Mouse (Mus musculus) kidney, embryonic 16.5 days (tissue): ENCODE data around the gene Tfb2m. TPM values are rescaled to one million over a fixed set of nuclear protein-coding genes. Genes with fewer than 3 reads are reported as not detected.
A peak's percentile ranks its signal among the peaks of the same experiment; 100 is the strongest.

Experiments
- ATAC-seq: fragments of 200-750 bp; cut with Nextera tagmentation; 2 replicates; pipeline ENCODE4 v1.8.0; 2017; ENCODE audit warnings: moderate TSS enrichment; ENCODE audit not compliant: low FRiP score, low TSS enrichment
- H3K27ac ChIP-seq: fragments of 300-500 bp; sonication (generic); 2 replicates; pipeline ENCODE4 v1.5.1; 2014; ENCODE audit warnings: low read length
- H3K27me3 ChIP-seq: fragments of 300-500 bp; sonication (generic); 2 replicates; pipeline ENCODE4 v1.6.1; 2014; ENCODE audit warnings: low read length, control low read depth, mixed read lengths; ENCODE audit not compliant: insufficient read depth
- H3K36me3 ChIP-seq: fragments of 300-500 bp; sonication (generic); 2 replicates; pipeline ENCODE4 v1.6.1; 2014; ENCODE audit warnings: low read length, control low read depth, mixed read lengths; ENCODE audit not compliant: insufficient read depth
- H3K4me1 ChIP-seq: fragments of 300-500 bp; sonication (generic); 2 replicates; pipeline ENCODE4 v1.6.1; 2014; ENCODE audit warnings: low read length, control low read depth, mixed read lengths; ENCODE audit not compliant: insufficient read depth
- H3K4me2 ChIP-seq: fragments of 300-500 bp; sonication (generic); replicated peaks from 2 replicates; pipeline ENCODE4 v1.6.1; 2014; ENCODE audit warnings: low read depth, low read length
- H3K4me3 ChIP-seq: fragments of 300-500 bp; sonication (generic); 2 replicates; pipeline ENCODE4 v1.5.1; 2014; ENCODE audit warnings: mild to moderate bottlenecking, low read length
- H3K9ac ChIP-seq: fragments of 300-500 bp; sonication (generic); replicated peaks from 2 replicates; pipeline ENCODE4 v1.6.1; 2014; ENCODE audit warnings: low read length
- H3K9me3 ChIP-seq: fragments of 300-500 bp; sonication (generic); 2 replicates; pipeline ENCODE4 v1.6.1; 2016; ENCODE audit warnings: low read length, control low read depth
- WGBS: fragments of 180-500 bp; shearing (Covaris S2); extraction: QIAGEN DNeasy Blood & Tissue Kit; methylation state at CpG from one replicate; pipeline ENCODE4 v1.1.7; 2014; 5-methylcytosine and 5-hydroxymethylcytosine counted together
- polyA plus RNA-seq: library from polyadenylated mRNA; unstranded; fragments of >200 nt; fragmentation: Nextera tagmentation; extraction: Ambion mirVana; gene quantifications from 2 replicates; pipeline ENCODE4 v1.2.1, GENCODE M21; 2015

Gene Tfb2m
- polyA plus RNA-seq, 1 experiment from 2014 or later: 27.1 TPM

DNA sequence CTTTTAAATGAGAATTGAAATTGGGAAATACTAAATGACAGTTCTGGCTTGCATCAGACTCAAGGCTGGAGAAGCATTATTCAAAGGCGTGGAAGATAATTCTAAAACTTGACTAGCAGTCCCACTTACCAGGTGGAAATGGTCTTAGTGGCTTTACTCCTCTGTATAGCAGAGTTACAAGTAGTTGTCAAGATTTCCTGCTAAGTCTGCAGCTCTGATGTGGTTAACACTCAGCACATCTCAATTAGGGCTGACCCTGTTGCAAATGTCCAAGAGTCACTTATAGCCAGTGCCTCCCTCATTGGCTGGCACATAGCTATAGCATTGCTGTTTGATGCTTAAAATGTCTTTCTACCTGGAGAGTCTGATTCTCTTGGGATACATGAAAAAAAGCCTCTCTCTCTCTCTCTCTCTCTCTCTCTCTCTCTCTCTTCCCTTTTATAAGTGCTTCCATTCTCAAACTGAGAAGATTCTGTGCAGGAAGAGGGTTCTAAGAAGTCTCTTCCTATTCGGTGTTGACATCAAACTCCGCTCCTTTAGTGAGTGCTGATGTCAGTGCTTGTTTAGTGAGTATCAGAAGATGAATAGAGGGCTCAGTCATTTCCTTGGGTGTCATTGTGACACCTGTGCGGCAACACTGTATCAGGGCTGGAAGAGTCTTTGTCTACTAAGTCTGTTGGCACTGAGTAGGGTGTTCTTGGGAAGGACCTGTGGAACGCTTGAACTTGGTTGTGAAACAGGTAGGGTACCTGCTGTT lies 3.1 kb upstream of the Tfb2m start:
- Histone ChIP-seq H3K4me1 (peaks cover 28% of the 10 kb centered on the region), H3K9ac (no peak overlapping the region), H3K27me3 (no peaks in the 10 kb centered on the region), H3K4me2 (no peak overlapping the region), H3K9me3 (no peaks in the 10 kb centered on the region), H3K36me3 (no peaks in the 10 kb centered on the region), H3K27ac (no peak overlapping the region), H3K4me3 (no peak overlapping the region)
- 93% methylated on average over 5 of the region's 5 CpGs for WGBS
- no peak for ATAC-seq

- no peak overlapping the region for H3K27ac ChIP-seq
- peaks cover 22% of the 10 kb centered on the region for H3K4me1 ChIP-seq
- WGBS: 65% methylated on average over 11 of the region's 11 CpGs
- no peaks in the 10 kb centered on the region for H3K9me3 ChIP-seq
- H3K36me3 ChIP-seq: 0 out of 2 replicates have a peak, but pooled peaks cover 2% of the 10 kb centered on the region
- H3K27me3 ChIP-seq: no peaks in the 10 kb centered on the region
- no peak overlapping the region for H3K4me2 ChIP-seq
- no peak overlapping the region for H3K4me3 ChIP-seq
- H3K9ac ChIP-seq: no peak overlapping the region
- ATAC-seq: no peak
Measured at GRCm38 (mm10) chr1:179548220-179548619, 2.2 kb upstream of the Tfb2m start.

- Histone ChIP-seq H3K9me3 (no peaks in the 10 kb centered on the region), H3K4me1 (peaks cover 22% of the 10 kb centered on the region), H3K27me3 (no peaks in the 10 kb centered on the region), H3K4me2 (peak overlapping the region; percentile 66), H3K9ac (peak overlapping the region; percentile 86), H3K27ac (no peak overlapping the region), H3K4me3 (peak overlapping the region; percentile 87), H3K36me3 (0 out of 2 replicates have a peak, but pooled peaks cover 5% of the 10 kb centered on the region)
- no peak for ATAC-seq
- WGBS: 6% methylated on average over 5 of the region's 5 CpGs
Measured at GRCm38 (mm10) chr1:179547176-179547575, 1.1 kb upstream of the Tfb2m start.

GRCm38 (mm10) chr1:179546551-179546917 lies 467 bp upstream of the Tfb2m start:
- peak; percentile 89 for ATAC-seq
- peak overlapping the region; percentile 87 for H3K4me3 ChIP-seq
- under 1% methylated on average over 41 of the region's 44 CpGs for WGBS

DNA sequence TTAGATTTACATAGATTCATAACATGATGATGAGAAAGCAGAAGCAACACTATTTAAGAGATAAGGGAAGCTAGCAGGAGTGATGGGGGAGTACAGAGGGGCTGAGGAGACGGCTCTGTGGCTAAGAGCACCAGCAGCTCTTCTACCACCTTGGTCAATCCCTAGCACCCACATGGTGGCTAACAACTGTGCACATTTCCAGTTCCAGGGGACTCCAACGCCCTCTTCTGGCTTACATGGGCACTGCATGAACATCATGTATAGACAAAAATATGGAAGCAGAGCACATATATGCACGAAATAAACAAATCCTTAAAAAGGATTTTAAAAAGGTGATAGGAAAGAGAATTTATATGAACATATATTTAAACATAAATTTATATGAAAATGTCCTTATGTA lies 4.6 kb downstream of the Tfb2m start:
- Histone ChIP-seq H3K36me3 (0 out of 2 replicates have a peak, but pooled peaks cover 9% of the 10 kb centered on the region), H3K4me2 (no peak overlapping the region), H3K9me3 (no peaks in the 10 kb centered on the region), H3K4me1 (peaks cover 9% of the 10 kb centered on the region), H3K9ac (no peak overlapping the region), H3K27ac (no peak overlapping the region), H3K4me3 (no peak overlapping the region), H3K27me3 (no peaks in the 10 kb centered on the region)
- no peak for ATAC-seq
- 62% methylated on average over 3 of the region's 3 CpGs for WGBS

More at GRCm38 (mm10) chr1:179546551-179546917, 467 bp upstream of the Tfb2m start:
- Histone ChIP-seq H3K27me3 (no peaks in the 10 kb centered on the region), H3K4me2 (peak overlapping the region; percentile 66), H3K4me1 (peaks cover 22% of the 10 kb centered on the region), H3K9me3 (no peaks in the 10 kb centered on the region), H3K36me3 (0 out of 2 replicates have a peak, but pooled peaks cover 5% of the 10 kb centered on the region), H3K9ac (peak overlapping the region; percentile 86), H3K27ac (peak overlapping the region; percentile 91)

GRCm38 (mm10) chr1:179539887-179540286 lies 6.2 kb downstream of the Tfb2m start:
- peak; percentile 35; the same call in 1 of the 2 replicates for ATAC-seq
- H3K27ac ChIP-seq: no peak overlapping the region
- WGBS: 81% methylated on average over 3 of the region's 3 CpGs

DNA sequence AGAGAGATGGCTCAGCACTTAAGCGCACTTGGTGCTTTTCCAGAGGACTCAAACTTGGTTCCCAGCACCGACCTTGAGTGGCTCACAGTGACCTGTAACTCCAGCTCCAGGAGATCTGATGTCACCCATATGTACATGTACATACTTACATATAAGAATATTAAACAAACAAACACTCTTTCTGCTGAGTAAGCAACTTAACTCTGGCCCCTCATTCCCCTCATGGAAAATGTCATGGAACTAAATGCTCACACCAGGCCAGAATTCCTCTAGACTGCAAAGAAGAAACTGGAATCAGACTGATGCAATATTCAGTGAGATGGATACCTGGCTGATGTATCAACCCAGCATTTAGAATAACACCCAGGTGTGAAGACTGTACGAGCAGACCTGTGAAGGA lies 7.0 kb downstream of the Tfb2m start:
- ATAC-seq: no peak
- no peak overlapping the region for H3K4me2 ChIP-seq
- H3K9me3 ChIP-seq: no peaks in the 10 kb centered on the region
- H3K36me3 ChIP-seq: 0 out of 2 replicates have a peak, but pooled peaks cover 15% of the 10 kb centered on the region
- no peak overlapping the region for H3K4me3 ChIP-seq
- H3K27me3 ChIP-seq: no peaks in the 10 kb centered on the region
- no peak overlapping the region for H3K9ac ChIP-seq
- WGBS: 95% methylated on average over 3 of the region's 3 CpGs
- H3K4me1 ChIP-seq: no peaks in the 10 kb centered on the region
- H3K27ac ChIP-seq: no peak overlapping the region

More at GRCm38 (mm10) chr1:179539887-179540286, 6.2 kb downstream of the Tfb2m start:
- H3K27me3 ChIP-seq: no peaks in the 10 kb centered on the region
- H3K9ac ChIP-seq: no peak overlapping the region
- peaks cover 4% of the 10 kb centered on the region for H3K4me1 ChIP-seq
- no peak overlapping the region for H3K4me3 ChIP-seq
- H3K36me3 ChIP-seq: 0 out of 2 replicates have a peak, but pooled peaks cover 9% of the 10 kb centered on the region
- H3K4me2 ChIP-seq: no peak overlapping the region
- no peaks in the 10 kb centered on the region for H3K9me3 ChIP-seq

GRCm38 (mm10) chr1:179519901-179520300 lies 26.2 kb downstream of the Tfb2m start:
- 65% methylated on average over 3 of the region's 3 CpGs for WGBS
- Histone ChIP-seq H3K36me3 (no peaks in the 10 kb centered on the region), H3K9ac (no peak overlapping the region), H3K27ac (no peak overlapping the region), H3K9me3 (no peaks in the 10 kb centered on the region), H3K4me1 (peaks cover 7% of the 10 kb centered on the region), H3K4me3 (no peak overlapping the region), H3K27me3 (no peaks in the 10 kb centered on the region), H3K4me2 (no peak overlapping the region)
- ATAC-seq: no peak

DNA sequence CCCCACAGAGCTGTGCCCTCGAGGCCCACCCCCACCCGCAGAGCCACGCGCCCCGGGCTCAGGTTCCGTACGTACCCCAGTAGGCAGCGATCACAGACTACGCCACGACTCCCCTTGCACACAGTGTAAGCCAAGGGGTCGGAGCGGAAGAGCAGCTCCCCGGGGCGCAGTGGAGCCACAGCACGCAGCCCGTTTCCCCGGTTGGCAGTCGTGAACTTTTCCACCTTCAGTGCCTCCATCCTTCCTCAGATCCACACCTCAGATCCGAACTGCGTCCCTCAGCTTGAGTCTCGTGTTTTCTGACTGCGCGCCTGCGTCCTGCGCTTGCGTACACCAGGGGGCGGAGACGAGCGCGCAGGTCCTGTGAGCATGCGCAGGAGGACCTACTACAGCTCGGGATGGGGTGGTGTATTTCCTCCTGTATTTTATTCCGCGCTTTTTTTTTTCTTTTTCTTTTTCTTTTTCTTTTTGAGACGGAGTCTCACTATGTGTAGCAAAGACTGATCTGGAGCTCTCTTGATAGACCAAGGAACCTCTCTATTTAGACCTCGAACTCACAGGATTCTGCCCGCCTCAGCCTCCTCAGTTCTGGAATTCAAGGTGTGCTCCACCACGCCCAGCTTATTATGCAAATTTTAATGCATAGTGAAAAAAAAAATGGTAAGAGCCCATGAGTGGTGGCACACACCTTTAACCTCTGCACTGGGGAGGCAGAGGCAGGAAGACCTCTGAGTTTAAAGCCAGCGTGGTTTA lies 28.2 kb downstream of the Tfb2m start, which contains the start of gene Smyd3:
TSS of gene Smyd3 (minus strand) at position 329 of the 753 bp plus-strand sequence.
- ATAC-seq: peak; percentile 90

More for the DNA sequence above, 28.2 kb downstream of the Tfb2m start, which contains the start of gene Smyd3:
- peak within 1 kb of the TSS; percentile 79 for H3K9ac ChIP-seq
- H3K4me2 ChIP-seq: peak within 1 kb of the TSS; percentile 98
- peak within 1 kb of the TSS; percentile 74 for H3K4me3 ChIP-seq
- H3K36me3 ChIP-seq: no peaks in the 10 kb centered on the region
- H3K9me3 ChIP-seq: no peaks in the 10 kb centered on the region
- no peaks in the 10 kb centered on the region for H3K27me3 ChIP-seq
- peaks cover 7% of the 10 kb centered on the region for H3K4me1 ChIP-seq
- 0 out of 2 replicates have a peak within 1 kb of the TSS, but pooled peaks have one; percentile 12 for H3K27ac ChIP-seq
- WGBS: 6% methylated on average over 39 of the region's 39 CpGs
